Mouse (Mus musculus): ENCODE measurements around the gene Cacna2d2. TPM values are rescaled to one million over a fixed set of nuclear protein-coding genes. Genes with fewer than 3 reads are reported as not detected.

Cacna2d2 gene
- polyA plus RNA-seq, 1 experiment from 2014 or later = 0.18 TPM

- H3K27ac ChIP-seq (ENCODE audit: low read depth, low read length) = no peak overlapping the region
- no peak overlapping the region for H3K4me2 ChIP-seq
- H3K27me3 ChIP-seq (replicated peaks; ENCODE audit: control insufficient read depth, insufficient read depth, low read length) = peaks cover 7% of the 10 kb centered on the region; the same call in 1 of the 2 replicates
- peaks cover 17% of the 10 kb centered on the region for H3K4me1 ChIP-seq (replicated peaks; ENCODE audit: control insufficient read depth, insufficient read depth, low read length)
- H3K9ac ChIP-seq (ENCODE audit: low read depth, low read length) = no peak overlapping the region
- WGBS = 85% methylated on average over 10 of the region's 10 CpGs
- H3K9me3 ChIP-seq (ENCODE audit: control insufficient read depth, low read length) = no peaks in the 10 kb centered on the region
- ATAC-seq (replicated peaks; ENCODE audit: low FRiP score) (no peak), DNase-seq (ENCODE audit: low spot score) (no peak)
- H3K36me3 ChIP-seq (ENCODE audit: control insufficient read depth, insufficient read depth, low read length) = peaks cover 8% of the 10 kb centered on the region; the same call in 1 of the 2 replicates
- H3K4me3 ChIP-seq (ENCODE audit: low read depth, low read length) = no peak overlapping the region
Observed at GRCm38 (mm10) chr9:107545199-107545598, 145.8 kb downstream of the Cacna2d2 start.

GRCm38 (mm10) chr9:107545602-107546001 is 146.2 kb downstream of the Cacna2d2 start:
- Histone ChIP-seq H3K27me3 (replicated peaks; ENCODE audit: control insufficient read depth, insufficient read depth, low read length) (peaks cover 7% of the 10 kb centered on the region; the same call in 1 of the 2 replicates), H3K4me1 (replicated peaks; ENCODE audit: control insufficient read depth, insufficient read depth, low read length) (peaks cover 19% of the 10 kb centered on the region), H3K27ac (ENCODE audit: low read depth, low read length) (no peak overlapping the region), H3K9me3 (ENCODE audit: control insufficient read depth, low read length) (no peaks in the 10 kb centered on the region), H3K36me3 (ENCODE audit: control insufficient read depth, insufficient read depth, low read length) (peaks cover 8% of the 10 kb centered on the region; the same call in 1 of the 2 replicates), H3K9ac (ENCODE audit: low read depth, low read length) (no peak overlapping the region), H3K4me3 (ENCODE audit: low read depth, low read length) (no peak overlapping the region), H3K4me2 (no peak overlapping the region)
- no peak for ATAC-seq (replicated peaks; ENCODE audit: low FRiP score)
- 8% methylated on average over 3 of the region's 3 CpGs for WGBS
- DNase-seq (ENCODE audit: low spot score) = peak; percentile 71

- H3K4me1 ChIP-seq (replicated peaks; ENCODE audit: control insufficient read depth, insufficient read depth, low read length) = peaks cover 29% of the 10 kb centered on the region
- no peak within 1 kb of the TSS for H3K27ac ChIP-seq (ENCODE audit: low read depth, low read length)
- peak; percentile 70 for ATAC-seq (replicated peaks; ENCODE audit: low FRiP score)
- peaks cover 7% of the 10 kb centered on the region; the same call in 1 of the 2 replicates for H3K27me3 ChIP-seq (replicated peaks; ENCODE audit: control insufficient read depth, insufficient read depth, low read length)
- H3K9ac ChIP-seq (ENCODE audit: low read depth, low read length) = no peak within 1 kb of the TSS
- peak; percentile 81 for DNase-seq (ENCODE audit: low spot score)
- peaks cover 8% of the 10 kb centered on the region; the same call in 1 of the 2 replicates for H3K36me3 ChIP-seq (ENCODE audit: control insufficient read depth, insufficient read depth, low read length)
- H3K4me3 ChIP-seq (ENCODE audit: low read depth, low read length) = peak within 1 kb of the TSS; percentile 18; the same call in 1 of the 2 replicates
- H3K9me3 ChIP-seq (ENCODE audit: control insufficient read depth, low read length) = no peaks in the 10 kb centered on the region
- 5% methylated on average over 20 of the region's 20 CpGs for WGBS
- H3K4me2 ChIP-seq = peak within 1 kb of the TSS; percentile 54
Observed at GRCm38 (mm10) chr9:107547026-107547425, 147.6 kb downstream of the Cacna2d2 start, which contains the start of gene Zmynd10. TSS of gene Zmynd10 (plus strand) at chr9:107547298.

GRCm38 (mm10) chr9:107547957-107548356 is 148.5 kb downstream of the Cacna2d2 start:
- Histone ChIP-seq H3K4me1 (replicated peaks; ENCODE audit: control insufficient read depth, insufficient read depth, low read length) (peaks cover 33% of the 10 kb centered on the region), H3K9me3 (ENCODE audit: control insufficient read depth, low read length) (no peaks in the 10 kb centered on the region), H3K27ac (ENCODE audit: low read depth, low read length) (no peak overlapping the region), H3K27me3 (replicated peaks; ENCODE audit: control insufficient read depth, insufficient read depth, low read length) (peaks cover 7% of the 10 kb centered on the region; the same call in 1 of the 2 replicates), H3K4me3 (ENCODE audit: low read depth, low read length) (no peak overlapping the region; the same call in 1 of the 2 replicates), H3K9ac (ENCODE audit: low read depth, low read length) (no peak overlapping the region), H3K36me3 (ENCODE audit: control insufficient read depth, insufficient read depth, low read length) (peaks cover 8% of the 10 kb centered on the region; the same call in 1 of the 2 replicates), H3K4me2 (no peak overlapping the region)
- DNase-seq (ENCODE audit: low spot score) (no peak), ATAC-seq (replicated peaks; ENCODE audit: low FRiP score) (no peak)
- 75% methylated on average over 5 of the region's 5 CpGs for WGBS

GRCm38 (mm10) chr9:107548820-107549219 is 149.4 kb downstream of the Cacna2d2 start:
- no peak overlapping the region for H3K27ac ChIP-seq (ENCODE audit: low read depth, low read length)
- DNase-seq (ENCODE audit: low spot score) = no peak
- H3K9me3 ChIP-seq (ENCODE audit: control insufficient read depth, low read length) = no peaks in the 10 kb centered on the region
- peaks cover 7% of the 10 kb centered on the region; the same call in 1 of the 2 replicates for H3K27me3 ChIP-seq (replicated peaks; ENCODE audit: control insufficient read depth, insufficient read depth, low read length)
- H3K36me3 ChIP-seq (ENCODE audit: control insufficient read depth, insufficient read depth, low read length) = peaks cover 8% of the 10 kb centered on the region; the same call in 1 of the 2 replicates
- H3K4me2 ChIP-seq = no peak overlapping the region
- 87% methylated on average over 10 of the region's 10 CpGs for WGBS
- no peak for ATAC-seq (replicated peaks; ENCODE audit: low FRiP score)
- peaks cover 42% of the 10 kb centered on the region for H3K4me1 ChIP-seq (replicated peaks; ENCODE audit: control insufficient read depth, insufficient read depth, low read length)
- H3K9ac ChIP-seq (ENCODE audit: low read depth, low read length) = no peak overlapping the region
- H3K4me3 ChIP-seq (ENCODE audit: low read depth, low read length) = no peak overlapping the region

- DNase-seq (ENCODE audit: low spot score) (no peak), ATAC-seq (replicated peaks; ENCODE audit: low FRiP score) (no peak)
- Histone ChIP-seq H3K4me1 (replicated peaks; ENCODE audit: control insufficient read depth, insufficient read depth, low read length) (peaks cover 43% of the 10 kb centered on the region), H3K4me3 (ENCODE audit: low read depth, low read length) (no peak overlapping the region), H3K27ac (ENCODE audit: low read depth, low read length) (no peak overlapping the region), H3K36me3 (ENCODE audit: control insufficient read depth, insufficient read depth, low read length) (peaks cover 4% of the 10 kb centered on the region; the same call in 1 of the 2 replicates), H3K9me3 (ENCODE audit: control insufficient read depth, low read length) (no peaks in the 10 kb centered on the region), H3K27me3 (replicated peaks; ENCODE audit: control insufficient read depth, insufficient read depth, low read length) (peaks cover 7% of the 10 kb centered on the region; the same call in 1 of the 2 replicates), H3K9ac (ENCODE audit: low read depth, low read length) (no peak overlapping the region), H3K4me2 (no peak overlapping the region)
- WGBS = 80% methylated on average over 20 of the region's 20 CpGs
Observed at GRCm38 (mm10) chr9:107549297-107550074, 150.1 kb downstream of the Cacna2d2 start.

- H3K4me3 ChIP-seq (ENCODE audit: low read depth, low read length) = peak overlapping the region; percentile 61
- ATAC-seq (replicated peaks; ENCODE audit: low FRiP score) = no peak
- H3K27ac ChIP-seq (ENCODE audit: low read depth, low read length) = no peak overlapping the region
- peak overlapping the region; percentile 99 for H3K4me2 ChIP-seq
- no peaks in the 10 kb centered on the region for H3K9me3 ChIP-seq (ENCODE audit: control insufficient read depth, low read length)
- WGBS = 37% methylated on average over 23 of the region's 23 CpGs
- H3K36me3 ChIP-seq (ENCODE audit: control insufficient read depth, insufficient read depth, low read length) = no peaks in the 10 kb centered on the region
- peaks cover 43% of the 10 kb centered on the region for H3K4me1 ChIP-seq (replicated peaks; ENCODE audit: control insufficient read depth, insufficient read depth, low read length)
- peaks cover 7% of the 10 kb centered on the region; the same call in 1 of the 2 replicates for H3K27me3 ChIP-seq (replicated peaks; ENCODE audit: control insufficient read depth, insufficient read depth, low read length)
- DNase-seq (ENCODE audit: low spot score) = no peak
- peak overlapping the region; percentile 81 for H3K9ac ChIP-seq (ENCODE audit: low read depth, low read length)
Observed at GRCm38 (mm10) chr9:107550491-107551116, 151.2 kb downstream of the Cacna2d2 start.

- Histone ChIP-seq H3K4me1 (replicated peaks; ENCODE audit: control insufficient read depth, insufficient read depth, low read length) (peaks cover 50% of the 10 kb centered on the region), H3K27me3 (replicated peaks; ENCODE audit: control insufficient read depth, insufficient read depth, low read length) (peaks cover 7% of the 10 kb centered on the region; the same call in 1 of the 2 replicates), H3K9me3 (ENCODE audit: control insufficient read depth, low read length) (no peaks in the 10 kb centered on the region), H3K9ac (ENCODE audit: low read depth, low read length) (peak within 1 kb of the TSS; percentile 81), H3K4me2 (peak within 1 kb of the TSS; percentile 99), H3K4me3 (ENCODE audit: low read depth, low read length) (peak within 1 kb of the TSS; percentile 61), H3K36me3 (ENCODE audit: control insufficient read depth, insufficient read depth, low read length) (no peaks in the 10 kb centered on the region), H3K27ac (ENCODE audit: low read depth, low read length) (peak within 1 kb of the TSS; percentile 63)
- under 1% methylated on average over 58 of the region's 63 CpGs for WGBS
- DNase-seq (ENCODE audit: low spot score) (peak; percentile 77), ATAC-seq (replicated peaks; ENCODE audit: low FRiP score) (peak; percentile 50)
Observed at GRCm38 (mm10) chr9:107551117-107551889, 151.9 kb downstream of the Cacna2d2 start, which contains the start of gene Rassf1. TSS of gene Rassf1 (plus strand) at chr9:107551555.
